Mouse (Mus musculus): ENCODE data around the gene Mup15. TPM values are rescaled to one million over a fixed set of nuclear protein-coding genes. Genes with fewer than 3 reads are reported as not detected.

Mup15 gene
- not detected for polyA plus RNA-seq (2014; fragmentation: Illumina TruSeq; extraction: RNeasy Lipid Tissue Mini Kit (QIAGEN cat#74804); ENCODE audit: low read depth, low replicate concordance)

GRCm38 (mm10) chr4:61439643-61440042, at the start of gene Mup15:
Mup15 (minus strand) TSS chr4:61439743.

Other genes with a start within 250 kb of the Mup15 start
- gene Mup13, start 211.5 kb downstream of the Mup15 start, polyA plus RNA-seq (2014; fragmentation: Illumina TruSeq; extraction: RNeasy Lipid Tissue Mini Kit (QIAGEN cat#74804); ENCODE audit: low read depth, low replicate concordance): not detected
- 1.7 TPM for gene Mup14, start 135.7 kb downstream of the Mup15 start, polyA plus RNA-seq (2014; fragmentation: Illumina TruSeq; extraction: RNeasy Lipid Tissue Mini Kit (QIAGEN cat#74804); ENCODE audit: low read depth, low replicate concordance)
- gene Mup16, start 79.8 kb upstream of the Mup15 start, polyA plus RNA-seq (2014; fragmentation: Illumina TruSeq; extraction: RNeasy Lipid Tissue Mini Kit (QIAGEN cat#74804); ENCODE audit: low read depth, low replicate concordance): not detected
- not detected for gene Mup17, start 156.1 kb upstream of the Mup15 start, polyA plus RNA-seq (2014; fragmentation: Illumina TruSeq; extraction: RNeasy Lipid Tissue Mini Kit (QIAGEN cat#74804); ENCODE audit: low read depth, low replicate concordance)
- not detected for gene Mup18, start 234.4 kb upstream of the Mup15 start, polyA plus RNA-seq (2014; fragmentation: Illumina TruSeq; extraction: RNeasy Lipid Tissue Mini Kit (QIAGEN cat#74804); ENCODE audit: low read depth, low replicate concordance)